Mouse (Mus musculus) gastrocnemius, adult 8-10 months (tissue): ENCODE measurements at regions not wholly inside any gene's neighbourhood (a gene's known extent, or its start where the extent isn't known, plus 50 kb on each side); places are given as distances from the start of the nearest gene placed in this dataset.

Experiments
- DNase-seq, 2 experiments: peaks; one replicate each; pipeline ENCODE4 v3.0.0; 2022; ENCODE audit warnings: low spot score in 2 of 2

- no peak for DNase-seq
These were observed 64.4 kb downstream of the Gm43517 start for GRCm38 (mm10) chr12:49449396-49449795.

- no peak for DNase-seq
These were observed 83.1 kb downstream of the Gm43517 start for GRCm38 (mm10) chr12:49468059-49468458.

- peak; percentile 17 to 19 for DNase-seq
These were observed 88.4 kb downstream of the Gm43517 start for GRCm38 (mm10) chr12:49473371-49473770.

- no peak for DNase-seq
These were observed 95.7 kb downstream of the Gm43517 start for GRCm38 (mm10) chr12:49480656-49481055.

- no peak for DNase-seq
These were observed 96.2 kb downstream of the Gm43517 start for GRCm38 (mm10) chr12:49481151-49481550.

GRCm38 (mm10) chr12:49482367-49482766 lies 97.4 kb downstream of the Gm43517 start:
- DNase-seq: no peak

GRCm38 (mm10) chr12:49484070-49484770 lies 99.2 kb downstream of the Gm43517 start:
- no peak for DNase-seq

- no peak for DNase-seq
These were observed 128.2 kb downstream of the Gm43517 start for GRCm38 (mm10) chr12:49513131-49513530.

GRCm38 (mm10) chr12:49514616-49515015 lies 129.6 kb downstream of the Gm43517 start:
- no peak for DNase-seq
